In the genomic region with DNA sequence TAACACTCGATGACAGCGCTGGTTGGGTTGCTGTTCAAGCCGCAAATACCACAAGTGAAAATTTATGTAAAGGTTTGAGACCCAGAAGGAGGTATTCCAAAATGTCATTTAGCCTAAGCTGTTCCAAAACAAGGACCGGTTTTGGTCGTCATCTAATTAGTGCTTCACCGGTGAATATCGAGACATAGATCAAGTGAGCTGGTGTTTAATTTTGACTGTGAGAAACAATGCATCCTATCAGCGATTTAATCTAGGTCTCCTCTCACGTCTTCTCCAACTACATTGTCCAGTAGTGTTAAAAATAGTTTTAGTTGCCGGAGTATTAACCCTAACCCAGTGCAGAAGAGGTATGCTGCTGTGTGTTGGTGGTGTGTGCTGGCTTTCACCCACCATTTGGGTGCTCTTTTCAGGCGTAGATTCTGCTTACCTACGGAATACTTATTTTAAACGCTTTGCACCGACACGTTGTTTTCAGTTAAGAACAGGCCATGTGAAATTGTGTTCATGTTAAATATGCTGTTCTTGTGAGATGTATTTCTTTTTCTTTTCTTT, we compare ENCODE assay signal across 7 mouse cellular contexts. TPM values are rescaled to one million over a fixed set of nuclear protein-coding genes. Genes with fewer than 3 reads are reported as not detected.
A peak's percentile ranks its signal among the peaks of the same experiment; 100 is the strongest.
DNase-seq lines count a peak whose midpoint lies in the region; ATAC-seq lines count a peak whose summit lies in the region.

No protein-coding gene starts in this region.

- H3K27me3 ChIP-seq in megakaryocyte, embryonic 14.5 days (replicated peaks): peaks cover 61% of the 10 kb centered on the region
- no peaks in the 10 kb centered on the region for H3K27me3 ChIP-seq in embryonic facial prominence, embryonic 14.5 days (replicated peaks; ENCODE audit: control insufficient read depth, insufficient read depth, low read length)
- H3K27me3 ChIP-seq in limb, embryonic 11.5 days (ENCODE audit: control insufficient read depth, insufficient read depth, low read length): no peaks in the 10 kb centered on the region
- H3K27me3 ChIP-seq in splenic B cell, adult 2 months (ENCODE audit: control insufficient read depth, insufficient read depth, low read length, poor library complexity, severe bottlenecking): no peaks in the 10 kb centered on the region

- no peak for ATAC-seq in megakaryocyte, adult 5-6 weeks (ENCODE audit: poor library complexity, severe bottlenecking)
- ATAC-seq in embryonic facial prominence, embryonic 14.5 days (ENCODE audit: low read depth): no peak
- ATAC-seq in limb, embryonic 11.5 days (ENCODE audit: insufficient number of reproducible peaks, low FRiP score, low TSS enrichment, low read depth): no peak
- no peak for ATAC-seq in cerebellum, adult (ENCODE audit: insufficient number of reproducible peaks, low FRiP score, low TSS enrichment)

- peak overlapping the region; percentile 72 for H3K4me2 ChIP-seq in embryonic facial prominence, embryonic 14.5 days (ENCODE audit: low read depth, low read length)
- H3K4me2 ChIP-seq in limb, embryonic 11.5 days (ENCODE audit: low read depth, severe bottlenecking): peak overlapping the region; percentile 72

- H3K27ac ChIP-seq in embryonic facial prominence, embryonic 14.5 days (replicated peaks; ENCODE audit: low read depth, low read length): peak overlapping the region; percentile 97
- H3K27ac ChIP-seq in limb, embryonic 11.5 days (replicated peaks; ENCODE audit: low read depth, low read length): no peak overlapping the region; the same call in 1 of the 2 replicates

- no peaks in the 10 kb centered on the region for H3K9me3 ChIP-seq in megakaryocyte, embryonic 14.5 days
- H3K9me3 ChIP-seq in embryonic facial prominence, embryonic 14.5 days (ENCODE audit: control insufficient read depth, low read length): no peaks in the 10 kb centered on the region
- H3K9me3 ChIP-seq in limb, embryonic 11.5 days (ENCODE audit: control insufficient read depth, low read length): no peaks in the 10 kb centered on the region

- DNase-seq in embryonic facial prominence, embryonic 14.5 days (ENCODE audit: low spot score): peak; percentile 9
- DNase-seq in limb, embryonic 11.5 days (ENCODE audit: low spot score): no peak
- peak; percentile 35 for DNase-seq in splenic B cell, adult 2 months (ENCODE audit: low read depth, low spot score)
- no peak for DNase-seq in layer of hippocampus, postnatal 10 days (ENCODE audit: low spot score in 2 of 2)

- peak overlapping the region; percentile 93 for H3K4me3 ChIP-seq in megakaryocyte, embryonic 14.5 days (replicated peaks)
- peak overlapping the region; percentile 92 for H3K4me3 ChIP-seq in embryonic facial prominence, embryonic 14.5 days (ENCODE audit: low read depth, low read length)
- peak overlapping the region; percentile 84 for H3K4me3 ChIP-seq in limb, embryonic 11.5 days (ENCODE audit: low read depth, low read length)

- peak overlapping the region; percentile 83 for H3K9ac ChIP-seq in embryonic facial prominence, embryonic 14.5 days (ENCODE audit: low read depth, low read length)
- peak overlapping the region; percentile 90 for H3K9ac ChIP-seq in limb, embryonic 11.5 days (ENCODE audit: low read length)

- WGBS in embryonic facial prominence, embryonic 14.5 days: 4% methylated on average over 15 of the region's 15 CpGs
- 8% methylated on average over 15 of the region's 15 CpGs for WGBS in limb, embryonic 11.5 days

- H3K4me1 ChIP-seq in megakaryocyte, embryonic 14.5 days: peaks cover 17% of the 10 kb centered on the region
- H3K4me1 ChIP-seq in embryonic facial prominence, embryonic 14.5 days (ENCODE audit: control insufficient read depth, insufficient read depth, low read length): peaks cover 11% of the 10 kb centered on the region; the same call in 1 of the 2 replicates
- H3K4me1 ChIP-seq in limb, embryonic 11.5 days (ENCODE audit: control insufficient read depth, insufficient read depth, low read length): peaks cover 5% of the 10 kb centered on the region; the same call in 1 of the 2 replicates

- no peaks in the 10 kb centered on the region for H3K36me3 ChIP-seq in megakaryocyte, embryonic 14.5 days (replicated peaks; ENCODE audit: low read length)
- H3K36me3 ChIP-seq in embryonic facial prominence, embryonic 14.5 days (ENCODE audit: control insufficient read depth, insufficient read depth, low read length): no peaks in the 10 kb centered on the region
- no peaks in the 10 kb centered on the region for H3K36me3 ChIP-seq in limb, embryonic 11.5 days (ENCODE audit: control insufficient read depth, insufficient read depth, low read length)
- H3K36me3 ChIP-seq in splenic B cell, adult 2 months (ENCODE audit: control insufficient read depth, insufficient read depth, low read length, poor library complexity, severe bottlenecking): no peaks in the 10 kb centered on the region

RNA-seq across cellular contexts. Expression of a gene that starts 1.2 kb away (rescaled TPM):
- not detected in 2 replicates for polyA plus RNA-seq in megakaryocyte, embryonic 14.5 days (2012; ENCODE audit: insufficient read depth, low replicate concordance)
- 3.4 and 4.1 TPM in 2 replicates for total RNA-seq in megakaryocyte, adult 5-6 weeks (2015)
- 3.9 and 4.7 TPM in 2 replicates for total RNA-seq in megakaryocyte, adult 5-6 weeks (2017)
- polyA plus RNA-seq in embryonic facial prominence, embryonic 14.5 days (2014; fragmentation: Nextera tagmentation; extraction: Ambion mirVana): 19.6 and 25.3 TPM in 2 replicates
- 21.2 and 23.3 TPM in 2 replicates for polyA plus RNA-seq in limb, embryonic 11.5 days (2014; fragmentation: Nextera tagmentation; extraction: Ambion mirVana)
- total RNA-seq in layer of hippocampus, postnatal 10 days (2021): 10 to 100 TPM; 50.6 to 52.3 TPM

Comparison
In these comparisons a context has a peak if more than half of its experiments do, and no peak if none do; other contexts are left out.
1. DNase-seq: peak in embryonic facial prominence, embryonic 14.5 days (single experiment) and splenic B cell, adult 2 months (single experiment); none in limb, embryonic 11.5 days (single experiment) and layer of hippocampus, postnatal 10 days (0 of 2).
2. RNA of a gene that starts 1.2 kb away (polyA plus RNA-seq): 21.2 to 23.3 TPM in limb, embryonic 11.5 days and 19.6 to 25.3 TPM in embryonic facial prominence, embryonic 14.5 days; not detected in megakaryocyte, embryonic 14.5 days; every median in the first group is over 10 times any median in the second.
3. Peak in every context shown above with its lines, with median percentiles within 50 percentile points of each other: H3K4me3 ChIP-seq.